Mouse (Mus musculus) kidney, postnatal 14 days (tissue): Measurements from ENCODE around the gene Ankmy1.

Experiments
- DNase-seq: peaks from one replicate; pipeline ENCODE4 v3.0.0; 2022; ENCODE audit warnings: mixed read lengths

Gene Ankmy1

GRCm38 (mm10) chr1:92869985-92870384 is 32.7 kb downstream of the Ankmy1 start:
- DNase-seq: no peak

GRCm38 (mm10) chr1:92866170-92866569 is 36.5 kb downstream of the Ankmy1 start:
- DNase-seq: no peak

- no peak for DNase-seq
Measured at GRCm38 (mm10) chr1:92863268-92863667, 39.4 kb downstream of the Ankmy1 start.

- DNase-seq: no peak
Measured at GRCm38 (mm10) chr1:92861503-92861902, 41.2 kb downstream of the Ankmy1 start.

- no peak for DNase-seq
Measured at GRCm38 (mm10) chr1:92852450-92852849, 50.3 kb downstream of the Ankmy1 start.

GRCm38 (mm10) chr1:92849938-92850574 is 52.6 kb downstream of the Ankmy1 start:
- no peak for DNase-seq

- DNase-seq: no peak
Measured at GRCm38 (mm10) chr1:92849491-92849890, 53.2 kb downstream of the Ankmy1 start.

- DNase-seq: no peak
Measured at GRCm38 (mm10) chr1:92847873-92848839, 54.5 kb downstream of the Ankmy1 start.

- DNase-seq: no peak
Measured at GRCm38 (mm10) chr1:92845889-92846288, 56.8 kb downstream of the Ankmy1 start.

GRCm38 (mm10) chr1:92841427-92841826 is 61.3 kb downstream of the Ankmy1 start:
- DNase-seq: no peak

- DNase-seq: peak; percentile 28
Measured at GRCm38 (mm10) chr1:92840231-92840890, 62.3 kb downstream of the Ankmy1 start.

- no peak for DNase-seq
Measured at GRCm38 (mm10) chr1:92839211-92839610, 63.5 kb downstream of the Ankmy1 start.

GRCm38 (mm10) chr1:92837931-92838833 is 64.5 kb downstream of the Ankmy1 start:
- peak; percentile 25 for DNase-seq

- DNase-seq: peak; percentile 86
Measured at GRCm38 (mm10) chr1:92833987-92834706, 68.6 kb downstream of the Ankmy1 start.

GRCm38 (mm10) chr1:92832011-92833010 is 70.4 kb downstream of the Ankmy1 start:
- peak; percentile 37 for DNase-seq

- peak; percentile 82 for DNase-seq
Measured at GRCm38 (mm10) chr1:92831188-92832001, 71.3 kb downstream of the Ankmy1 start, which contains the start of gene Gpc1. Gene Gpc1, plus strand, starts transcription at chr1:92831645.

- no peak for DNase-seq
Measured at GRCm38 (mm10) chr1:92830626-92831187, 72.0 kb downstream of the Ankmy1 start.

GRCm38 (mm10) chr1:92815756-92816294 is 86.9 kb downstream of the Ankmy1 start:
- no peak for DNase-seq

- no peak for DNase-seq
Measured at GRCm38 (mm10) chr1:92815100-92815499, 87.6 kb downstream of the Ankmy1 start.
